ENCODE assay signal across 23 mouse cellular contexts in the genomic region with DNA sequence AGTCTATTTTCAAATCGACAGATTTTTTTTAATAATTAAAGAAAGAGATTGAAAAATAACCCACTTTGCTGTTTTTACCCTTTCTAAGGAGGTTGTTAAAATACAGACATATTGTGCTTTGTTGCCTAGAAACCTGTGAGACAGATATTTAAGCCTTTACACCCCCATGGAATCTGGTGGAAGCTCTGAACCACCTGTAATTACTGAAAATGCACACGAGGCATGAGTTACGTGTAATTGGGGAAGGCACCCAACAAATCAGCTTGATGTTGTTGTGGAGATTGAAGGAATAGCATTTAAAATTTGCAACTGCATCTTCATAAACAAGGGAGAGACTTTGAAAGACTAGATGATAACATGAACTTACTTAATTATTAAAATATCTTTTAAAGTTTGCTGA.
DNase-seq lines count a peak whose midpoint lies in the region; ATAC-seq lines count a peak whose summit lies in the region.
"Had no signal": no experiment of that assay in that cellular context is flagged by ENCODE, and none has a peak within 500 bp of the region (broad histone marks: within the 10 kb centered on the region; RNA-seq: fewer than 3 reads in every experiment).

No protein-coding gene starts in this region.

- H3K4me1 ChIP-seq in forebrain, embryonic 11.5 days (replicated peaks; ENCODE audit: control insufficient read depth, insufficient read depth, low read length), result no peaks in the 10 kb centered on the region
- no peaks in the 10 kb centered on the region for H3K4me1 ChIP-seq in forebrain, embryonic 10.5 days
- no peaks in the 10 kb centered on the region for H3K4me1 ChIP-seq in forebrain, embryonic 14.5 days (ENCODE audit: control insufficient read depth, insufficient read depth, low read length)
- H3K4me1 ChIP-seq in hindbrain, embryonic 14.5 days (replicated peaks; ENCODE audit: control insufficient read depth, insufficient read depth, low read length), result no peaks in the 10 kb centered on the region
- H3K4me1 ChIP-seq: embryonic facial prominence, embryonic 12.5 days; embryonic facial prominence, embryonic 15.5 days; hindbrain, embryonic 12.5 days; intestine, embryonic 15.5 days had no signal

- no peak for DNase-seq in forebrain, embryonic 11.5 days (ENCODE audit: low spot score)
- no peak for DNase-seq in forebrain, embryonic 10.5 days (ENCODE audit: extremely low spot score, low spot score)
- peak; percentile 56 for DNase-seq in brain, adult 2 months (ENCODE audit: low read depth, low spot score)
- peak; percentile 52 for DNase-seq in forebrain, embryonic 14.5 days (ENCODE audit: low spot score)
- no peak for DNase-seq in hindbrain, embryonic 14.5 days (ENCODE audit: low spot score)
- DNase-seq in lung, postnatal 14 days, result no peak
- DNase-seq: adrenal gland, adult 8-10 months; adrenal gland, postnatal 25 days; cerebellum, adult 11 months; cerebellum, adult 2 months; cerebellum, adult 9-11 months; cerebellum, postnatal 25 days; gastrocnemius, postnatal 10 days; gastrocnemius, postnatal 36 days; heart, adult 11 months; kidney, adult 11 months had no signal

- H3K9me3 ChIP-seq in forebrain, embryonic 11.5 days (ENCODE audit: control insufficient read depth, low read length), result no peaks in the 10 kb centered on the region
- H3K9me3 ChIP-seq in forebrain, embryonic 10.5 days, result no peaks in the 10 kb centered on the region
- H3K9me3 ChIP-seq in forebrain, embryonic 14.5 days (replicated peaks; ENCODE audit: control insufficient read depth, low read length), result no peaks in the 10 kb centered on the region
- no peaks in the 10 kb centered on the region for H3K9me3 ChIP-seq in hindbrain, embryonic 14.5 days (ENCODE audit: control insufficient read depth, low read length)
- H3K9me3 ChIP-seq: embryonic facial prominence, embryonic 12.5 days; embryonic facial prominence, embryonic 15.5 days; hindbrain, embryonic 12.5 days; intestine, embryonic 15.5 days had no signal

- H3K4me2 ChIP-seq in forebrain, embryonic 11.5 days (ENCODE audit: low read depth, low read length, severe bottlenecking), result no peak overlapping the region
- no peak overlapping the region for H3K4me2 ChIP-seq in forebrain, embryonic 14.5 days (ENCODE audit: low read length)
- H3K4me2 ChIP-seq in hindbrain, embryonic 14.5 days (replicated peaks), result no peak overlapping the region
- H3K4me2 ChIP-seq: embryonic facial prominence, embryonic 12.5 days; embryonic facial prominence, embryonic 15.5 days; heart, embryonic 11.5 days; hindbrain, embryonic 12.5 days; intestine, embryonic 15.5 days had no signal

- H3K9ac ChIP-seq in forebrain, embryonic 11.5 days (ENCODE audit: low read length), result no peak overlapping the region
- no peak overlapping the region for H3K9ac ChIP-seq in forebrain, embryonic 14.5 days (ENCODE audit: low read length)
- H3K9ac ChIP-seq in hindbrain, embryonic 14.5 days, result no peak overlapping the region
- H3K9ac ChIP-seq: embryonic facial prominence, embryonic 12.5 days; embryonic facial prominence, embryonic 15.5 days; hindbrain, embryonic 12.5 days; intestine, embryonic 15.5 days had no signal

- no peak overlapping the region for H3K4me3 ChIP-seq in forebrain, embryonic 11.5 days (ENCODE audit: low read depth, low read length)
- no peak overlapping the region for H3K4me3 ChIP-seq in forebrain, embryonic 10.5 days
- no peak overlapping the region for H3K4me3 ChIP-seq in forebrain, embryonic 14.5 days (ENCODE audit: low read depth, low read length)
- no peak overlapping the region for H3K4me3 ChIP-seq in hindbrain, embryonic 14.5 days (replicated peaks; ENCODE audit: low read length)
- H3K4me3 ChIP-seq: embryonic facial prominence, embryonic 12.5 days; embryonic facial prominence, embryonic 15.5 days; hindbrain, embryonic 12.5 days; intestine, embryonic 15.5 days had no signal

- 63% methylated on average over 3 of the region's 3 CpGs for WGBS in forebrain, embryonic 11.5 days
- WGBS in forebrain, embryonic 10.5 days, result 76% methylated on average over 3 of the region's 3 CpGs
- 37% methylated on average over 3 of the region's 3 CpGs for WGBS in forebrain, embryonic 14.5 days
- 79% methylated on average over 3 of the region's 3 CpGs for WGBS in hindbrain, embryonic 14.5 days

- ATAC-seq in forebrain, embryonic 11.5 days (replicated peaks; ENCODE audit: low FRiP score), result peak; percentile 78
- ATAC-seq in forebrain, embryonic 14.5 days, result peak; percentile 80
- ATAC-seq in hindbrain, embryonic 14.5 days (ENCODE audit: low FRiP score), result no peak
- ATAC-seq: activated CD4-positive, CD25-positive, alpha-beta regulatory T cell, adult 4 months; hindbrain, embryonic 16.5 days; intestine, embryonic 15.5 days had no signal

- H3K27me3 ChIP-seq in forebrain, embryonic 11.5 days (ENCODE audit: control insufficient read depth, insufficient read depth, low read length), result no peaks in the 10 kb centered on the region
- no peaks in the 10 kb centered on the region for H3K27me3 ChIP-seq in forebrain, embryonic 10.5 days (ENCODE audit: poor library complexity, severe bottlenecking)
- H3K27me3 ChIP-seq in forebrain, embryonic 14.5 days (replicated peaks; ENCODE audit: control insufficient read depth, insufficient read depth, low read length), result no peaks in the 10 kb centered on the region
- H3K27me3 ChIP-seq in hindbrain, embryonic 14.5 days (ENCODE audit: control insufficient read depth, insufficient read depth, low read length), result no peaks in the 10 kb centered on the region
- H3K27me3 ChIP-seq: embryonic facial prominence, embryonic 12.5 days; embryonic facial prominence, embryonic 15.5 days; hindbrain, embryonic 12.5 days; intestine, embryonic 15.5 days had no signal

- no peaks in the 10 kb centered on the region for H3K36me3 ChIP-seq in forebrain, embryonic 11.5 days (ENCODE audit: control insufficient read depth, insufficient read depth, low read length)
- H3K36me3 ChIP-seq in forebrain, embryonic 10.5 days (replicated peaks), result no peaks in the 10 kb centered on the region
- H3K36me3 ChIP-seq in forebrain, embryonic 14.5 days (ENCODE audit: control insufficient read depth, insufficient read depth, low read length), result no peaks in the 10 kb centered on the region
- H3K36me3 ChIP-seq in hindbrain, embryonic 14.5 days (replicated peaks; ENCODE audit: control insufficient read depth, insufficient read depth), result no peaks in the 10 kb centered on the region
- H3K36me3 ChIP-seq: embryonic facial prominence, embryonic 12.5 days; embryonic facial prominence, embryonic 15.5 days; hindbrain, embryonic 12.5 days; intestine, embryonic 15.5 days had no signal

- H3K27ac ChIP-seq in forebrain, embryonic 11.5 days (ENCODE audit: low read depth, low read length), result no peak overlapping the region
- no peak overlapping the region for H3K27ac ChIP-seq in forebrain, embryonic 10.5 days
- H3K27ac ChIP-seq in forebrain, embryonic 14.5 days (ENCODE audit: low read depth, low read length), result no peak overlapping the region
- H3K27ac ChIP-seq in hindbrain, embryonic 14.5 days, result no peak overlapping the region
- H3K27ac ChIP-seq: embryonic facial prominence, embryonic 12.5 days; embryonic facial prominence, embryonic 15.5 days; hindbrain, embryonic 12.5 days; intestine, embryonic 15.5 days had no signal

Comparison
In these comparisons a context has a peak if more than half of its experiments do, and no peak if none do; other contexts are left out.
1. DNase-seq: peak in brain, adult 2 months (single experiment) and forebrain, embryonic 14.5 days (single experiment); none in forebrain, embryonic 11.5 days (single experiment), forebrain, embryonic 10.5 days (single experiment), hindbrain, embryonic 14.5 days (single experiment) and lung, postnatal 14 days (single experiment).